Mouse (Mus musculus): ENCODE measurements around the gene Smim11. TPM values are rescaled to one million over a fixed set of nuclear protein-coding genes. Genes with fewer than 3 reads are reported as not detected.

Smim11 gene
- 34.1 TPM for polyA plus RNA-seq (2015; fragmentation: Illumina TruSeq; extraction: RNeasy Lipid Tissue Mini Kit (QIAGEN cat#74804); ENCODE audit: insufficient read depth, low read depth, low replicate concordance)

DNA sequence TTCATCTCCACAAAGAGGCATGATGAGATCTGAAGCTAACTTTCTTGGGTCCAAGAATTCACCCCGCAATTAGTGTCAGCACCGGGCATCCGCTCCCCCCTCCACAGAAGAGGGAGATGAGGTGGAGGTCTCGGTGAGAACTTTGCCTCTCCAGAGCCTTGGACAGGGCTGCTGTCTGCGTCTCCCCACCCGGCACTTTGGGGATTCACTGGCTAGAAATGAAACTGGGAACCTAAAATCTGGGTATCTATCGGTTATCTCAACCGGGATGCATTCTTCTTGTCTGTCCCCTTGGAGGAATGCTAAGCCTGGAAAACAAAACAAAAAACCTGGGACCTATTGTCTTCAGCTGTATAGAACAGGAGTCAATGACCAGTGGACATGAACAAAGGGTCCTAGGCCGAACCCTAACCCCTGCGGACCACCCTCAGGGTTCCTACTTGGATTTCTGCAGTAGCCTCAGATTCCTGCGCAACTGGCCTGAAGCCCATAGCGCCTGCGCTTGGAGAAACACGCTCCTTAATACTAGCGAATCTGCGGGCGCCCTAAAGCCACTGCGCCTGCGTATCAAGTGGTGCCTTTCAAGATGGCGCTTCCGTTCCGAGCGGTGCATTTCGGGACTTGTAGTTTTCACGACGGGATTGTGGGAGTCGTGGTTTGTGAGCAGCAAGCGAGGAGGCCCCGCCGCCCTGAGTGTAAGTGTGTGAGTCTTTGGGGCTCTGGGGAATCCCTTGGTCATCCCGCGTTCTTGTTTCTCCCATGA is at the start of gene Smim11:
Gene Smim11 (plus strand): TSS at position 638 of the 763 bp plus-strand sequence.

DNA sequence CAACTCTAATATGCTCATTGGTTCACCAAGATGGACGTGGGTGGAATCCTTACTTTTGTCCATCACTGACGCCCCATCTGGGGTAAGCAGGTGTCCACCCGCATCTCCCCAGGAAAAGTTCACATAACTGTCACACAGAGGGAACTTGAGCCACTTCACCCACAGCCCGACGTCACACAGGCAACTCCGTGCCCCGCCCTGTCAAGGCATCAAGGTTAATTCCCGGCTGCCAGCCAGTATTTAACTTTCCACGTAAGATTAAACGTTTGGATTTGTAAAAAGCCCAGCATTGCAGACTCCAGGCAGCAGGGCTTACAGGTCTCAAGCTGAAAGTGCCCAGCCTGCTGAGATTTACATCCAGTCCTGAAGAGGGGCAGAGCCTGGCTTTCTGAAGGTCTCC is 9.0 kb upstream of the Smim11 start, which contains the start of gene Kcne2:
Gene Kcne2 (plus strand): TSS at position 289 of the 400 bp plus-strand sequence.

GRCm38 (mm10) chr16:92321341-92321740 is 20.3 kb downstream of the Smim11 start, which contains the start of gene Fam243:
TSS of gene Fam243 (minus strand) at chr16:92321441.

GRCm38 (mm10) chr16:92359229-92359628 is 58.1 kb downstream of the Smim11 start, which contains the start of gene Kcne1:
TSS of gene Kcne1 (minus strand) at chr16:92359468.

Other genes starting within 250 kb of the Smim11 start
- 7.2 TPM for gene Mrps6, start 243.0 kb upstream of the Smim11 start, polyA plus RNA-seq (2015; fragmentation: Illumina TruSeq; extraction: RNeasy Lipid Tissue Mini Kit (QIAGEN cat#74804); ENCODE audit: insufficient read depth, low read depth, low replicate concordance)
- not detected for gene Gm49711, start 243.0 kb upstream of the Smim11 start, polyA plus RNA-seq (2015; fragmentation: Illumina TruSeq; extraction: RNeasy Lipid Tissue Mini Kit (QIAGEN cat#74804); ENCODE audit: insufficient read depth, low read depth, low replicate concordance)
- 0.87 TPM for gene Slc5a3, start 243.0 kb upstream of the Smim11 start, polyA plus RNA-seq (2015; fragmentation: Illumina TruSeq; extraction: RNeasy Lipid Tissue Mini Kit (QIAGEN cat#74804); ENCODE audit: insufficient read depth, low read depth, low replicate concordance)
- not detected for gene Kcne2, start 8.9 kb upstream of the Smim11 start, polyA plus RNA-seq (2015; fragmentation: Illumina TruSeq; extraction: RNeasy Lipid Tissue Mini Kit (QIAGEN cat#74804); ENCODE audit: insufficient read depth, low read depth, low replicate concordance)
- not detected for gene Fam243, start 20.2 kb downstream of the Smim11 start, polyA plus RNA-seq (2015; fragmentation: Illumina TruSeq; extraction: RNeasy Lipid Tissue Mini Kit (QIAGEN cat#74804); ENCODE audit: insufficient read depth, low read depth, low replicate concordance)
- not detected for gene Kcne1, start 58.2 kb downstream of the Smim11 start, polyA plus RNA-seq (2015; fragmentation: Illumina TruSeq; extraction: RNeasy Lipid Tissue Mini Kit (QIAGEN cat#74804); ENCODE audit: insufficient read depth, low read depth, low replicate concordance)
- 5.7 TPM for gene Rcan1, start 169.6 kb downstream of the Smim11 start, polyA plus RNA-seq (2015; fragmentation: Illumina TruSeq; extraction: RNeasy Lipid Tissue Mini Kit (QIAGEN cat#74804); ENCODE audit: insufficient read depth, low read depth, low replicate concordance)
- 1.3 TPM for gene Clic6, start 184.4 kb downstream of the Smim11 start, polyA plus RNA-seq (2015; fragmentation: Illumina TruSeq; extraction: RNeasy Lipid Tissue Mini Kit (QIAGEN cat#74804); ENCODE audit: insufficient read depth, low read depth, low replicate concordance)

All from pancreas, adult 10 weeks (tissue).